Mouse (Mus musculus) kidney, adult 8-10 months (tissue): ENCODE measurements around the gene Cobll1.
A peak's percentile ranks its signal among the peaks of the same experiment; 100 is the strongest.
"Not testable (repeated sequence)": the region's sequence is repeated elsewhere in the genome, so short reads cannot be mapped to it uniquely, and the experiment has no call there.

ENCODE experiments used
- DNase-seq, 2 experiments: peaks; one replicate each; pipeline ENCODE4 v3.0.0; 2022

Cobll1 gene

GRCm38 (mm10) chr2:65238964-65239570 lies at the start of gene Cobll1:
Cobll1 (minus strand) TSS chr2:65239403.
- DNase-seq, result peak; percentile 66 to 69

GRCm38 (mm10) chr2:65288696-65289095 lies 49.5 kb upstream of the Cobll1 start:
- DNase-seq, result no peak

GRCm38 (mm10) chr2:65285380-65285779 lies 46.2 kb upstream of the Cobll1 start:
- DNase-seq, result peak; percentile 15 to 28

- DNase-seq, result no peak
These were observed 43.8 kb upstream of the Cobll1 start for GRCm38 (mm10) chr2:65282979-65283378.

- DNase-seq, result peak in 1 of 2 experiments; percentile 19
These were observed 40.0 kb upstream of the Cobll1 start for GRCm38 (mm10) chr2:65279029-65279690.

GRCm38 (mm10) chr2:65275443-65276061 lies 36.3 kb upstream of the Cobll1 start:
- peak in 1 of 2 experiments; percentile 22 for DNase-seq

GRCm38 (mm10) chr2:65273910-65274309 lies 34.7 kb upstream of the Cobll1 start:
- no peak for DNase-seq

GRCm38 (mm10) chr2:65268731-65269130 lies 29.5 kb upstream of the Cobll1 start:
- no peak for DNase-seq

- no peak for DNase-seq
These were observed 28.6 kb upstream of the Cobll1 start for GRCm38 (mm10) chr2:65267834-65268233.

GRCm38 (mm10) chr2:65266576-65267299 lies 27.5 kb upstream of the Cobll1 start:
- DNase-seq, result no peak

- peak in 1 of 2 experiments; percentile 31 for DNase-seq
These were observed 23.0 kb upstream of the Cobll1 start for GRCm38 (mm10) chr2:65262251-65262650.

- DNase-seq, result not testable (repeated sequence)
These were observed 21.6 kb upstream of the Cobll1 start for GRCm38 (mm10) chr2:65260828-65261227.

GRCm38 (mm10) chr2:65260400-65260799 lies 21.2 kb upstream of the Cobll1 start:
- DNase-seq, result peak in 1 of 2 experiments; percentile 18

- DNase-seq, result no peak
These were observed 18.2 kb upstream of the Cobll1 start for GRCm38 (mm10) chr2:65257446-65257845.

- no peak for DNase-seq
These were observed 17.5 kb upstream of the Cobll1 start for GRCm38 (mm10) chr2:65256494-65257254.

- DNase-seq, result peak; percentile 27 to 44
These were observed 11.4 kb upstream of the Cobll1 start for GRCm38 (mm10) chr2:65250589-65251104.

GRCm38 (mm10) chr2:65249575-65249974 lies 10.4 kb upstream of the Cobll1 start:
- DNase-seq, result no peak

GRCm38 (mm10) chr2:65240173-65240745 lies 1.1 kb upstream of the Cobll1 start:
- no peak for DNase-seq

GRCm38 (mm10) chr2:65238171-65238963 lies 836 bp downstream of the Cobll1 start:
- peak; percentile 92 to 93 for DNase-seq

- DNase-seq, result peak; percentile 86 to 93
These were observed 1.5 kb downstream of the Cobll1 start for GRCm38 (mm10) chr2:65237610-65238170.

GRCm38 (mm10) chr2:65237116-65237515 lies 2.1 kb downstream of the Cobll1 start:
- no peak for DNase-seq
